Mouse (Mus musculus): Measurements from ENCODE around the gene Cpn2.

- TF ChIP-seq CTCF (IDR thresholded peaks at IDR 0.05; ENCODE audit: control insufficient read depth, insufficient read depth, insufficient read length): no peak
- TF ChIP-seq MYOD1 (IDR thresholded peaks at IDR 0.05; ENCODE audit: control insufficient read depth, insufficient read length, low read depth): no peak
- no peak for TF ChIP-seq MYOG (IDR thresholded peaks at IDR 0.05; ENCODE audit: control insufficient read depth, extremely low read depth, insufficient read length)
These were observed 42.3 kb upstream of the Cpn2 start for GRCm38 (mm10) chr16:30309395-30310170.
